Mouse (Mus musculus) left cerebral cortex, postnatal 36 days (tissue): ENCODE results near the gene Pgm2l1. TPM values are rescaled to one million over a fixed set of nuclear protein-coding genes. Genes with fewer than 3 reads are reported as not detected.

Source experiments
- DNase-seq, 2 experiments: peaks; one replicate each; pipeline ENCODE4 v3.0.0; 2021 to 2022; ENCODE audit warnings: low spot score in 2 of 2, mixed read lengths in 1 of 2
- intact Hi-C: fragments of 180-260 bp; cut with DNase I; formaldehyde crosslinking; loops from one replicate; pipeline ENCODE4 v1.15.1; 2025
- total RNA-seq, 2 experiments: library from RNA; stranded (reverse); gene quantifications; 2 replicates each; pipeline ENCODE4 v1.2.3; 2021

Pgm2l1 gene
- total RNA-seq, result 100 to 1,000 TPM; 294 to 308 TPM

GRCm38 (mm10) chr7:100227158-100227875 is at the start of gene Pgm2l1:
Gene Pgm2l1, plus strand, starts transcription at chr7:100227394.
- intact Hi-C loops, result loop anchor here (5.0 to 10.0 kb wide), 2 partner anchors 105 to 877 kb away; partner anchors contain the start of gene Pold3
- peak; percentile 96 to 97 for DNase-seq

DNA sequence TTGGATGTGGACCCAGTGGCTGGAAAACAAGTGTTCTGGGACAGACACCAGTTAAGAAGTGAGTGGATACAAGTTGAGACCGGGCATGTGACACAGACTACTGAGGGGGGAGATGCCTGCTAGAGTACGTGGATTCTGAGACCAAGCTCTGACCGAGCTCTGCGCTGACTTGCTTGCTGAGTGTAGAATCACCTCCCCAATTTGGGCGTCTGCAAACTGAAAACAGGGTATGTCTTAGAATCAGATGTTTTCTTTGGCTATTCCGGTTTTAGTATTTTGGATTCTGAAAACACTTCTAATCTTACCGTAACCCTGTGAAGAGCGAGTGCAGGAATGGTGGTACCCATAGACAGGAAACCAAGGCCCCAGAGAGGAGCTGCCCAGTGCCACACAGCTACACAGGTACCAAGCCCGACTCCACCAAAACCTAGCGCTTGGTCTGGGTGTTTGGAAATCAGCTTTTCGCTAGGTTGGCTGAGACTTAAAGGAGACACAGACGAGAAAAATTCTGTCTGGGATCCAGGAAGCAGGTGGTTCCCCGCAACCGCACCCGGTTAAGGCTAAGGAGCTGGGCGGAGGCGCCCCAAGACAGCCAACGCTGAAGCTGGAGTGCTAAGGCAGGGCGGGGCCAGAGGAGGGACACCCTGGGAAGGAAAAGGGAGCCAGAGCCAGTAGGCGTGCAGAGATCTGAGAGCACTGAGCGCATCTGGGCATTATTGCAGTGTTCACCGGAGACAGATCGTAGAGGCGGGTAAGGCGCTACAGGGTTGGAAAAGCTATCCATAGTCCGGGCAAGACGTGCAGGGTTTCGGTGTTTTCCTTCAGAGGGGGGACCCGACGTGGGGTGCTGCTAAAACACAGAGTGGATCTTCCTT is 48.9 kb upstream of the Pgm2l1 start:
- peak; percentile 58 to 61 for DNase-seq
- intact Hi-C loops, result no loop called here

GRCm38 (mm10) chr7:100178891-100179233 is 48.3 kb upstream of the Pgm2l1 start:
- no peak for DNase-seq
- intact Hi-C loops, result no loop called here

DNA sequence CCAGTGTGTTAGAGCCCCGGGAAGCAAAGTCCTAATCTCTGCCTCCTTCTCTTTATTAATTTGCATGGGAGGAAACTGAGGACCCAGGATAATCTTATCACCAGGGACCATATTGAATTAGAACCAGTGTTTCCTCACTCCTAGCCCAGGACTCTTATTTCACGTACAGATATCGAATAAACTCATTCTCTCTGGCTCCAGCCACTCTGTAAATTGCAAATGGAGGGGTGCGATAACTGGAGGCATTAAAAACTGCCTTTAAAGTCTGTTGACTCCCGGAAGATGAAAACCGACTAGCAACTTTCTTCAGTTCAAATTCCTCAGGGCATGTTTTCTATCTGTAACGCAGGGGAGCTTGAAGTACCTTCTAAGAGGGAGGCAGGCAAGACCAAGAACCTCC is 47.8 kb upstream of the Pgm2l1 start:
- DNase-seq, result no peak
- intact Hi-C loops, result no loop called here

DNA sequence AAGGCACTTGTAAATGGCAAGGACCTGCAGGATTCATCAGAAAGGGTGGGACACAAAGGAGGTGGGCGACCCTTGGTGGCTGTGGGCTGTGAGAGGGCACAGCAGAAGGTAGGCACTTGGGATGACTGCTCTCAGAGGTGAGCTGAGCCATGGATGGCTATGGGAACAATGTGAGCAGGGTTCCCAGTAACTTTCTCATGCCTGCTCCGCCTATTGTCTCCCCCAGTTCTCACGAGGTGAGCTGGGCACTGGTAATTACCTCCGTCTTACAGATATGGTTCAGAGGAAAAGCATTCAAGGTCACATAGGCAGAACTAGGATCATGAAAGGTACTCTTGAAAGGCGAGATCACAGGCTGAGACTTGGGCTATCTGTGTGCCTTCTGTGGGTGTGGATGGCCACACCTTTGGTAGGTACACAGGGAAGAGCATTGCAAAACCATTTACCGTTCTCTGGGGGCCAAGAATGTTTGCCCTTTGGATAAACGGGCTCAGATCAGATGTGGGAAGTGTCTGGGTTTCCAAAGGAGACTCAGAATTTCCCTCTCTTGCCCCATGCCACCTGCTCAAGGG is 47.3 kb upstream of the Pgm2l1 start:
- intact Hi-C loops, result loop anchor here (10.0 kb wide), 1 partner anchor 55 kb away; the partner anchor contains the start of gene Pold3
- DNase-seq, result no peak

DNA sequence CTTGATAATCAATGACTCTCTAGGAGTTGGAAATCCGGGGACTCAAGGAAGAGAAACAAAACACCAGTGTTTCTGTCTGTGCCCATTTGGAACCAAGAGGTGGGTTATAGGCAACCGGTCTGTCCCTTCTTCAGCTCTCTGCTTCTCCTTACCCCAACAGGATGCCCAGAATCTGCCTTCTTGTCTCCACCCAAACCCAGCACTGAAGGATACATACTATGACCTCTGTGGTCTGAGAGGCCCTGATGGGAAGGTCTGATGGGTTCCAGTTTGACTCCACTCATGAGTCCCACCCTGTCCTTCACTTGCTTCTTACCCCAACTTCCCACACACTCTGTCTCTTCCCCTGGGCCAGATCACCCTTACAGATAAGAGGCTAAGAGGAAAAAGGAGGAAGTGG is 46.0 kb upstream of the Pgm2l1 start:
- intact Hi-C loops, result loop anchor here (10.0 kb wide), 1 partner anchor 56 kb away; the partner anchor contains the start of gene Pold3
- DNase-seq, result no peak

- intact Hi-C loops, result loop anchor here (10.0 kb wide), 1 partner anchor 57 kb away; the partner anchor contains the start of gene Pold3
- no peak for DNase-seq
These were observed 45.6 kb upstream of the Pgm2l1 start for GRCm38 (mm10) chr7:100181614-100182013.

GRCm38 (mm10) chr7:100182388-100182787 is 44.8 kb upstream of the Pgm2l1 start:
- intact Hi-C loops, result loop anchor here (10.0 kb wide), 1 partner anchor 58 kb away; the partner anchor contains the start of gene Pold3
- no peak for DNase-seq

GRCm38 (mm10) chr7:100187601-100188000 is 39.6 kb upstream of the Pgm2l1 start:
- peak; percentile 13 to 25 for DNase-seq
- intact Hi-C loops, result loop anchor here (10.0 kb wide), 1 partner anchor 63 kb away; the partner anchor contains the start of gene Pold3

- no peak for DNase-seq
- intact Hi-C loops, result loop anchor here (2.0 kb wide), 1 partner anchor 45 kb away; no protein-coding TSS in a partner anchor
These were observed 37.0 kb upstream of the Pgm2l1 start for GRCm38 (mm10) chr7:100190167-100190566.

DNA sequence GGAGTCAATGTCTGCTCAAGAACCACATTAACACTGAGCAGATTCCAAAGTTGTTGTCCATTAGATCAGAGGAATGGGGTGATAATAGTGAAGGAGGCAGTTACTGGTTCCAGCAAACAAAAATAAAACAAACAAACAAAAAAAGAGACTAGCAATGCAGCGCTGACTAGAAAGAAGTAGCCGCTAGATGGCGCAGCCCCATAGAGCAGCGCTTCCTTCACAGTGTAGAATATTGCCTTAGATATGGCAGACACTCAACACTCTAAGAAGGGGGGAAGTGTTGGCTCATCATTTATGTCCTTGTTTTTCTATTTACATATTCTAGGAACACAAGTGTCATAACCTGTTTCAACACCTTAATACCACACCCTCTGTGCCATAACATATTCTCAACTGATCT is 36.4 kb upstream of the Pgm2l1 start:
- intact Hi-C loops, result loop anchor here (2.0 kb wide), 1 partner anchor 44 kb away; no protein-coding TSS in a partner anchor
- peak; percentile 21 to 26 for DNase-seq

DNA sequence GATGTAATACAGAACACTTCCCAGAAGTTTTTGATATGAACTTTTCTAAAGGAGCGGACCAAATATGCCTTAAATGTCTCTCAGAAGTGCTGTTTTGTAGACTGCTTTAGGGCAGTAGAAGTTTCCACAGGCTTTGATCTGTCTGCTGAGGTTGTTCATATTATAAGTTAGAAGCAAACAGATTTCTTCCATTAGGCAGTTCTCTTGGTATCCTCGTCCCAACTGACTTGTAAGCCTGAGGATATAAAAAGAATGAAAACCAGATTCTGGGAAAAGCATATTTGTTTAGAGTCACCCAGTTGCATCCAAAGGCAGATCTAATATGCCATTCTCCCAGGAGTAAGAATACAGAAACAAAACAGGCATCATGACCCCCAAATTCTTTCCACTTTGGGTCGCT is 26.0 kb upstream of the Pgm2l1 start:
- DNase-seq, result no peak
- intact Hi-C loops, result no loop called here

- DNase-seq, result no peak
- intact Hi-C loops, result no loop called here
These were observed 23.6 kb upstream of the Pgm2l1 start for GRCm38 (mm10) chr7:100203616-100204015.

GRCm38 (mm10) chr7:100204871-100205270 is 22.3 kb upstream of the Pgm2l1 start:
- DNase-seq, result no peak
- intact Hi-C loops, result no loop called here

GRCm38 (mm10) chr7:100206144-100206543 is 21.1 kb upstream of the Pgm2l1 start:
- DNase-seq, result no peak
- intact Hi-C loops, result no loop called here

DNA sequence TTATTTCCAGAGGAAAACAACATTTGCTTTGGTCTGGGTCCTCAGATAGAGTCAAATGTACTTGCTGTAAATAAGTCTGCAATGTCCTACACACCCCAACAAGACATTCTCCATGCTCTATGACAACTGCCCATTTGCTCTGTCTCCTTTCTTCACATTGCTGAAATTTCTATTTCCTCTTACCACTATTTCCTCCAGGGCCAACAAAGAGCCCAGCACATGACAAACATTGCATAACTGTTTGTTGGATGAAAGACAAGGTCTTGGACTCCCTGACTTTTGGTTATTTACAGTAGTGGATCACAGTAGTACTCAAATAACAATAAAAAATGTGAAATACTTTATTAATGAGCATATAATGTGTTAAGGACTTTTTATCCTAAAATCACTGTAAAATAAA is 19.3 kb upstream of the Pgm2l1 start:
- no peak for DNase-seq
- intact Hi-C loops, result no loop called here

- intact Hi-C loops, result no loop called here
- no peak for DNase-seq
These were observed 12.9 kb upstream of the Pgm2l1 start for GRCm38 (mm10) chr7:100214310-100214709.

GRCm38 (mm10) chr7:100215116-100215732 is 12.0 kb upstream of the Pgm2l1 start:
- intact Hi-C loops, result no loop called here
- DNase-seq, result no peak

DNA sequence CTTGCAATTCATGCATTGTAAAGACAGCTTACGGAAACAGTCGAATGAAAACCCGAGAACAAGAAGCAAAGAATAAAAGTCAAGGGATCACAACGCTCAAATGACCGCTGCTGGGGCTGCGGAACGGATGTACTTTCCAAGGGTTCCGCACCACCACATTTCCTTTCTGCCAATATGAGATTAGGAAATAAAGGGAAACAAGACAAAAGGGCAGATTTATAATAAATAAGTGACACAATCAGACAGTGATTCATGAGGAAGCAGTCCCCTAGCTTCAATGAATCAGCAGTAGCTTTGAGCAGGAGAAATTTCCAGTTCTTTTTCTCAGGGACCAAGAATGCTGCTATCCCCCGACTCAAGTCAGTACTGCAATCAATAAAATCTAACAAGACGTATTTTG is 11.2 kb upstream of the Pgm2l1 start:
- intact Hi-C loops, result no loop called here
- DNase-seq, result no peak
